Mouse (Mus musculus) thymus, postnatal 10 days (tissue): ENCODE data around the gene D130040H23Rik.
A peak's percentile ranks its signal among the peaks of the same experiment; 100 is the strongest.
"Not testable (repeated sequence)": the region's sequence is repeated elsewhere in the genome, so short reads cannot be mapped to it uniquely, and the experiment has no call there.

Experiments
- DNase-seq, 2 experiments: peaks; one replicate each; pipeline ENCODE4 v3.0.0; 2021; ENCODE audit warnings: low spot score in 2 of 2

The D130040H23Rik gene

GRCm38 (mm10) chr8:69270386-69271202, at the start of gene D130040H23Rik:
TSS of gene D130040H23Rik (plus strand) at chr8:69271080.
- peak; percentile 68 to 73 for DNase-seq

DNA sequence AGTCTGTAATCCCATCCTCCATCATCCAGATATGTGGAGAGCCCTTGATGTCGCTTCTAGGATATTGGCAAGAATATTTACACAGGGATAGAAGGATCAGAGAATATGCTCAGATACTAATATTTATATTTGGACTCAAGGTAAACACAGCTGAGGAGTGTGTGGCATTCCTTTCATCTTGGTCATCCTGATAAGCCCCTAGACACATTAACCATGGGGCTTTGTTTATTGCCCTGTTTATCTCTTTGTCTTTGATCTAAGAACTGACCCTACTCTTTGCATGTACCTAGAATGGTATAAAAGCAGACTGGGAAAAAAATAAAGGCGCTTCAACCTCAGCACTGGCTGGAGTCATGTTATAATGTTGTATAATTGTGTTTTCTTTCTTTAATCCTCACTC, 28.3 kb upstream of the D130040H23Rik start:
- no peak for DNase-seq

GRCm38 (mm10) chr8:69268525-69268924, 2.4 kb upstream of the D130040H23Rik start:
- DNase-seq: no peak

DNA sequence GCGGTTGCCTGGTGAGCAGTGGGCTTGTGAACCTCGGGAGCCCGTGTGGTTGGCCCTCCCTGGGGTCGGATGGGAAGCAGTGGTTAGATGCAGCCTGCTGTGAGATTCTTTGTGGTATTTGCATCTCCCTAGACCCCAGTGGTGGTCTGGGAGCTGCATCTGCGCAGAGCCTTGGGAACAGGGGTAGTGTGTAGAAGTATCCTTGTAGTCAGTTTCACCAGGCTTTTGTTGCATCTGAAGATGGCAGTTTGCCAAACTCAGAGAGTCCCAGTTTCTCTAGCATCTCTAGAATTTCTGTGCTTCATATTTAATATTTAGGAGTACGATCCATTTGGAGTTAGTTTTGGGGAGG, 299 bp downstream of the D130040H23Rik start:
- DNase-seq: no peak

- DNase-seq: no peak
Measured at GRCm38 (mm10) chr8:69272435-69272834, 1.6 kb downstream of the D130040H23Rik start.

- DNase-seq: no peak
Measured at GRCm38 (mm10) chr8:69324771-69325170, 53.9 kb downstream of the D130040H23Rik start.

DNA sequence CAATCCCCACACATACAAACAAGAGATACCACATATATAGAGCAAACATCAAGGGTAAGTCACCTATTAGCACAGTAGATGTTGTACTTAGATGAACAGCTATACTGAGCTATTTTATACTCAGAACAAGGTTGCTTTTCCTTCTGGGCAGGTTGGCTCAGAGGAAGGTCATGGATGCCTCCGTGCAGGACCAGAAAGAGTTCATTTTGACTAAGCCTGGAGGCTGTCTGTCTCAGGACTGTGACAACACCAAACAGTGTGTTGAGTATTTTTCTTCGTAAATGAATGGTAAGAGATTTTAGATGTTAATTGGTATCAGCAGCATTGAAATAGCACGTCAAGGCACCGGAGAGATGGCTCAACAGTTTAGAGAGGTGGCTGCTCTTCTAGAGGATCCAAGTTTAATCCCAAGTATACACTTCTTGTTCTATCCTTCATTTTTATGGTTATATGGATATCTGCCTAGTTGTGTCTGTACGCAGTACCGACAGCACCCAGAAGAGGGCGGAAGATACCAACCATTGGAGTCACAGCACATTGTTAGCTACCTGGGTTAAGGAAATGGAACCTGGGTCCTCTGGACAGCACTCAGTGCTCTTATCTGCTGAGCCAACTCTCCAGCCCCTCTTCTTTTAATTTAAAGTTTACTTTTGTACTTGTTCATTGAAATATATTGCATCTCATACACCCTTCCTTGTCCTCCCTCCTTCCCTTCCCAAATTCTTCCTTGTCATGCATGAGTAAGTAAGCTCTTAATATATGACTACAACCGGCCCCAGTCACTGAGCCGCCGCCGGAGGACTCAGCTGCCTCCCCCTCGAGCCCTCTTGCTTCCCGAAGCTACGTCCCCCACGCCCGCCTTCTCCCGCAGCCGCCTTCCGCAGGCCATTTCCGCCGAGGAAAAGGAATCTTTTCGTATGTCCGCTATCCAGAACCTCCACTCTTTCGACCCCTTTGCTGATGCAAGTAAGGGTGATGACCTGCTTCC, 57.7 kb downstream of the D130040H23Rik start:
- peak; percentile 29 to 69 for DNase-seq

DNA sequence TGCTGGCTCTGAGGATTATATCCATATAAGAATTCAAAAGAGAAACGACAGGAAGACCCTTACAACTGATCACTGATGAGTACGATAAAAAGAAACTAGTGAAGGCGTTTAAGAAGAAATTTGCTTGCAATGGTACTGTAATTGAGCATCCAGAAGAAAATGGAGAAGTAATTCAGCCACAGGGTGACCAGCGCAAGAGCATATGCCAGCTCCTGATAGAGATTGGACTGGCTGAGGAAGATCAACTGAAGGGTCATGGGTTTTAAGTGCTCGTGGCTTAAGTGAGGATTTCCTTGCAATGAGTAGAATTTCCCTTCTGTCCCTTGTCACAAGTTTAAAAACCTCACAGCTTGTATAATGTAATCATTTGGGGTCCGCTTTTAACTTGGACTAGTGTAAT, 58.4 kb downstream of the D130040H23Rik start:
- DNase-seq: not testable (repeated sequence)
